Mouse (Mus musculus) ES-E14 (cell line): ENCODE results near the gene Lrrc56.

Source experiments
- CHD2 ChIP-seq: IDR thresholded peaks from 2 replicates; pipeline ENCODE4 v1.6.1; 2014; ENCODE audit warnings: mild to moderate bottlenecking, low read depth, low read length, inconsistent platforms
- HCFC1 ChIP-seq: IDR thresholded peaks from 2 replicates; pipeline ENCODE4 v1.6.1; 2012; ENCODE audit warnings: low read length, inconsistent platforms, borderline replicate concordance; ENCODE audit not compliant: insufficient read depth
- MAFK ChIP-seq: IDR thresholded peaks from 2 replicates; pipeline ENCODE4 v1.6.1; 2014; ENCODE audit warnings: mild to moderate bottlenecking, low read depth, low read length, inconsistent platforms; ENCODE audit not compliant: insufficient read depth
- ZC3H11A ChIP-seq: IDR thresholded peaks from 2 replicates; pipeline ENCODE4 v1.6.1; 2012; ENCODE audit warnings: low read depth, mild to moderate bottlenecking, inconsistent platforms, low read length, borderline replicate concordance
- ZNF384 ChIP-seq: IDR thresholded peaks from 2 replicates; pipeline ENCODE4 v1.6.1; 2012; ENCODE audit warnings: low read depth, low read length, inconsistent platforms

DNA sequence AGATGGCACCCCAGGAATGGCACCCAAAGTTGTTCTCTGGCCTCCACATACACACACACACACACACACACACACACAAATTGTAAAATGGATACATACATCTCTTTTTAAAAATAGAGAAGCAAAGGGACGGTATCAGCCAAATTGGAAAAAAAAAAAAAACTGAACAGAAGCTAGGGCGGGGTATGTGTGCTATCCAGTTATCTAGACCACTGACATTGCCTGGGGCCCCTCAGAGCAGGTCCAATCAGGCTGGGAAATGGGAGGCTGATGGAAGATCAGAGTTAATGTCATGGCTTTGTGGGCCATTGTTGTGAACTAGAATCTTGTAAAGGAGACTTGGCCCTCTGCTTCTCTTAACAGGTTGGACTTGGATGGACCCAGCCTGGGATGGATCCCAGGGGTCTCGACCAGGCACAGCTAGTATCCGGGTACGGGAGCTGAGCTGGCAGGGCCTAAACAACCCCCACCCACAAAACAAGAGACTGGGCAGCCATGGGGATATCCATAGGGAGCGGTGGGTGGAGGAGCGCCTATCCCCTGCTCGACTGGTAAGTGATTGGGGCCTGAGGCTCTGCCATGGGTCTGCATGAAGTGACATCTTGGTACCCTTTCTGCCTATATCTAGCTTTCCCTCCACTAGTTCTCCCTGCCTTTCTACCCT, 2.8 kb downstream of the Lrrc56 start:
- no peak for TF ChIP-seq CHD2
- TF ChIP-seq MAFK: no peak
- TF ChIP-seq ZC3H11A: no peak
- TF ChIP-seq HCFC1: no peak
- TF ChIP-seq ZNF384: no peak
